Mouse (Mus musculus) T-helper 2 cell (primary cell): ENCODE measurements around the gene Adarb1.

ENCODE experiments used
- in situ Hi-C: fragments of 300-600 bp; cut with MboI, MseI; formaldehyde crosslinking; loops from one replicate; pipeline ENCODE4 v1.15.1; 2025; ENCODE audit warnings: high pct_unique_total_duplicates

Gene Adarb1

GRCm38 (mm10) chr10:77418138-77418537, at the start of gene Adarb1:
Gene Adarb1 (minus strand): TSS chr10:77418270.
- in situ Hi-C loops: no loop called here

GRCm38 (mm10) chr10:77467407-77467806, 49.3 kb upstream of the Adarb1 start:
- in situ Hi-C loops: loop anchor here (25.0 kb wide), 1 partner anchor 880 kb away; the partner anchor contains the start of gene Ftcd

GRCm38 (mm10) chr10:77465902-77466301, 47.8 kb upstream of the Adarb1 start:
- in situ Hi-C loops: loop anchor here (25.0 kb wide), 1 partner anchor 879 kb away; the partner anchor contains the start of gene Ftcd

DNA sequence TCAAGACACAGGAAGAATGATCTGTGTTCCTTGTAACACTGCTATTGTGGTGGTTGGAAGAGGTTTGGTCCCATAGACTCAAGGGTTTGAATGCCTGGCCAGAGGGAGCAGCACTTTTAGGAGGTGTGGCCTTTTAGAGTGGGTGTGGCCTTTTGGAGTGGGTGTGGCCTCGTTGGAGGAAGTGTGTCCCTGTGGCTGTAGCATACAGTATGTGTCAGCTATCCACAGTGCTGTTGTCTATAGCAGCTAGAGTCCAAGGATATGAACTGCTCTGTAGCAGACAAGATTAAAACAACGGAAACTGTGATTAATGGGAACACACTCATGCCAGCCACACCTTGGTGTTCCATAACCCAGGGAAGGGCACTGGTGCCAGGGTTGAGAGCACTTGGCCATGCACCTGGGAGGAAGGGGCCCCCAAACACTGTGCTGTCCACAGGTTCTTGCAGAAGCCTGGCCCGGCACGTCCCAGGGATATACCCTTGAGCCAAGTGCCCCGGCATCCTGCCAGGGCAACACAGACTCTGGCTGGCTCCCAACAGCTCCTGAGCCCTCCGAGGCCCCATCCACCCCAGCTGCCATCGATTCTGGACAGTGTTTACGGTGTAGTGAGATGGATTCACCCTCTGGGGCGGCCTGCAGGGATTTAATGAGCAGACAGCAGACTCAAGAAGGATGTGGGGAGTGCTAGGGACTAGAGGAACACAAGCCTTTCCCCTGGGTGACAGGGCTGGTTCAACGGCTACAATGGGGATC, 46.3 kb upstream of the Adarb1 start:
- in situ Hi-C loops: loop anchor here (25.0 kb wide), 1 partner anchor 877 kb away; the partner anchor contains the start of gene Ftcd

DNA sequence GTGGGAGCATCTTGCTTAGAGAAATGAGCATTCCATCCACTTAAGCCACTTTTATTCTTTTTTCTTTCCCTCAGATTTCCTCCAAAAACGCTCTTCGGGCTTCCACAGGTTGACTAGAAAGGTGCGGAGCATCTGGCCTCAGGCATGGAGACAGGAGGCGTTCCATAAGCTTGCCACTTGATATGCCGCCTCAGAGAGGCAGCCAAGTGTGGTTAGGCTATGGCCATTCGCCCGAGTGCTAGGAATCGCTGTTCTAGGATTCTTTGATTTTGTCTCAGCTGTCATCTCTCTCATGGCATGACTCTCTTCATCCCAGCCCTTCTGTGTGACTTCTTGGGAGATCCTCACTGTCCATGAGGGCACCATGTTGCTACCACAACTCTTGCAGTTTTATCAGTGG, 43.1 kb upstream of the Adarb1 start:
- in situ Hi-C loops: loop anchor here (25.0 kb wide), 1 partner anchor 874 kb away; the partner anchor contains the start of gene Ftcd

- in situ Hi-C loops: loop anchor here (25.0 kb wide), 1 partner anchor 870 kb away; the partner anchor contains the start of gene Ftcd
Observed at GRCm38 (mm10) chr10:77457701-77458100, 39.6 kb upstream of the Adarb1 start.

DNA sequence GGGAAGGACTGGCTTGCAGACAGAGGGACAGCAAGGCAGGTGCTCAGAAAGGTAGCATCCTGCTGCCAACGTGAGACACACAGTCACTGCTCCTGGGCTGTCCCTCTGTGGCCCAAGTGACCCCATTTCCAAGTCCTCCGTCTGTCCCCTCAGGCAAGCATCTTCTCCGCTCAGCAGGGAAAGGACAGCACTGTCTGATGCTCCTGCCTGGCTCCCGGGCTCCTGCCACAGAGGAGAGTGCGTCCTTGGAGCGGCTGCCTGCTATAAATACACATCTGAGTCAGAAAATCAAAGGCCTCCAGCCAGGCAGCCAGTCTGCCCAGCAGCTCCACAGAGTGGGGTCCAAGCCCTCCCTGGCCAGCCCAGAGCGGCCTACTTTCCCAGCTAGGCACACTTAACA, 38.4 kb upstream of the Adarb1 start:
- in situ Hi-C loops: loop anchor here (25.0 kb wide), 1 partner anchor 869 kb away; the partner anchor contains the start of gene Ftcd

GRCm38 (mm10) chr10:77455251-77456010, 37.4 kb upstream of the Adarb1 start:
- in situ Hi-C loops: loop anchor here (25.0 kb wide), 1 partner anchor 868 kb away; the partner anchor contains the start of gene Ftcd

DNA sequence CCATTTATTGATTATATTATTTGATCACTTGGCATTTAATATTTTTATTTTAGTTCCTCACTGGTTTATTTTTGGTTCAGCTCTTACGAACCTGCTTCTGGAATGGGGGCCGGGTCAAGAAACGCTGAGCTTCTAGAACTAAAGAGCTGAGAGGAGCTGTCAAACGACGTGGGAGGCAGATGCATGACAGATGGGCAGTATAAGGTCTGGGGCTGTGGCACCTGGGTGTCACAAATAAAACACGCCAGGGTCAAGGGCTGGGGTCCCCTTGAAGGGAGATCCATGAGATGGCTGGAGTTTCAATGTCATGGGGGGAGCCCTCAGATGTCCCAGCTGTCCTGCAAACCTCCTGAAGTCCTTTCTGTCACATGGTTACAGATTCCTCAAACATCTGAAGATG, 36.7 kb upstream of the Adarb1 start:
- in situ Hi-C loops: loop anchor here (25.0 kb wide), 1 partner anchor 867 kb away; the partner anchor contains the start of gene Ftcd

DNA sequence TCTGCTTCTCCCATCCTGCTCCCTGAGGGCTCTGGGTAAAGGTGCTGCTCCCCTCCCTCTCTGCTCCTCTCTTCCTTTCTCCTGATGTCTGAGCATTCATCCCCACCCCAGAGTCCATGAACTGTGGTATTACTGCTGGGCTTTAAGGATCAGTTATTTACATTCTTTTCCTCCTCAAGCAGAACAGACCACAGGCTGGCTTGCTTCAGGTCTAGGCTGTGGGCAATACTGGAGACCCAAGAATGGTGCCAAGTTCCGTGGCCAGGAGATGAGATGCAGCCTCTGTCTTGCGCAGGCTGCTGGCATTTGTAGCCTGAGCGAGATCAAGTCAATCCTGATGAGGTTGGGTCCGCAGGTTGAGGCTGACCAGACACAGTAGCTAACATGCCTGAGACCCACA, 33.8 kb upstream of the Adarb1 start:
- in situ Hi-C loops: loop anchor here (25.0 kb wide), 1 partner anchor 865 kb away; the partner anchor contains the start of gene Ftcd

- in situ Hi-C loops: loop anchor here (25.0 kb wide), 1 partner anchor 863 kb away; the partner anchor contains the start of gene Ftcd
Observed at GRCm38 (mm10) chr10:77450159-77450464, 32.0 kb upstream of the Adarb1 start.

GRCm38 (mm10) chr10:77449315-77450158, 31.5 kb upstream of the Adarb1 start:
- in situ Hi-C loops: loop anchor here (25.0 kb wide), 1 partner anchor 862 kb away; the partner anchor contains the start of gene Ftcd

GRCm38 (mm10) chr10:77448698-77449247, 30.7 kb upstream of the Adarb1 start:
- in situ Hi-C loops: no loop called here

DNA sequence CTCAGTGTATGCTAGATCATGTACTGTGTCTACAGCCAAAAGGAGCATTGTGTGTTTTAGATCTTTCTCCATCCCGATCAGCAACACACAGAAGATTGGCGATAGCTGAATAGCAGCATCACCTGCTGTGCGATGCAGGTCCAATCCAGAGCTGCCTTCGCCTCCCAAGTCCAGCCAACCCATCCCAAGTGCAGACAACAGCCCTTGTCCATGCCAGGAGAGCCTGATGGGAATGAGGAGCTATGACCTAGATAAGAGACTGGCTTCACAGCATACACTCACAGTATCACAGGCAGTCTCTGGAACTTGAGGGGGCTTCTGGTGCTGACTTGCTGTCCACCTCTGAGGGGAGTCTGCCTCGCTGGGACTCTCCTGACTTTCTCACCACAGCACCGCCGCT, 30.1 kb upstream of the Adarb1 start:
- in situ Hi-C loops: no loop called here

- in situ Hi-C loops: no loop called here
Observed at GRCm38 (mm10) chr10:77447755-77448154, 29.7 kb upstream of the Adarb1 start.

- in situ Hi-C loops: no loop called here
Observed at GRCm38 (mm10) chr10:77442250-77442649, 24.2 kb upstream of the Adarb1 start.

GRCm38 (mm10) chr10:77441812-77442211, 23.7 kb upstream of the Adarb1 start:
- in situ Hi-C loops: no loop called here

DNA sequence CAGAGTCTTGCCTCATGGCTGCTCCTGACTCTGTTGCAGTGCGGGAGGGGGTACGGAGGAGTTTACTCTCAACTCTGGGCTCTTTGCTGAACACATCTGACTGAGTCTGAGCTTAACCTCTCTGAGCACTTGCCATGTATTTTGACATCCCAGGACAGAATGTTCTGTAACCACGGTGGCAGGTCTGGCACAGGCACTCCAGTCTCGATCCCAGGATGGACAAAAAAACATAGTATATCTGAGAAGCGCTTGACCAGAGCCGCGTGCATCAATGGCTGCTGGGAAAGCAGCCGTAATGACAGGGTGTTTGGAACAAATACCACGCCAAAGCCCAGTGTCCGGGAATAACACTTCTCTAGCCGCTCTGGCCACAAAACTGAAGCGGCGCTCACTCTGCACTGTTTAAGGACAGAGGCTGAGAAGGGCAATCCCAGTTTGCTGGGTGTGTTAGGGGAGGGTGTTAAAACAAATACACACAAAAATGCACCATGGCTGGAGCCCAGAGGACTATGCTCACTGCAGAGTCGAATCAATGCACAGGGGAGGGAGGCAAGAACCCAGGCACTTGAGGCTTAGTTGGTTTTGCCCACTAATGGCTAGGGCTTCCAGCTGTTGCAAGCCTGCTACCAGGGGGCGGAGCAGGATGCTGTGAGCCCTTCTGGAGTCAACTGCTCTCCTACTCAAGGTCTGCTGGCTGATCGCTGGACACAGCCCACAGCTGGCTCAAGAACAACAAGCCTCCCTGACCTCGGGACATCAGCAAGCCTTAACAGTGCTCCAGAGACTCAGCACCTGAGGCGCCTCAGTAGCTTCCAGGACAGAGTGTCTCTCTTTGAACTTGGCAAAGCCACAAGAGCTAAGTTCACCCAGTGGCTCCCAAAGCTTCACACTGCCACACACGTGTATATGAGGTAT, 23.0 kb upstream of the Adarb1 start:
- in situ Hi-C loops: no loop called here

DNA sequence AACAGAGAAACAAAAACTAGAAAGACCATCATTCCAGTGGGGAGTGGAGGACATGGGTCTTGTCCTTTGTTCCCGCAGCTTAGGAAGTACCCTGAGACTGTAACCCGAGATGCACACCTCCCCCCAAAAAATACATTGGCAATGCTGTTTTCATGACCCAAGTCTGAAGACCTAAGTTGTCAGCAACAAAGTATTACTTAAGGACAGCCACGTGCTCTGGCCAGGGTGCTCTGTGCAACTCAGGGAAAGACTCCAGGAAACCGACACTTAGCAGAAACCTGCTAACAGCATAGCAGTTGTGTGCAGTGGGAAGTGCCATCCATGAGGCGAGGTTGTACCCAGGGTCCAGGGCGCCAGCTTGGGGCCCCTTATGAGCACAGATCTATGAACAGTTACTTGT, 22.2 kb upstream of the Adarb1 start:
- in situ Hi-C loops: no loop called here

GRCm38 (mm10) chr10:77439026-77439425, 21.0 kb upstream of the Adarb1 start:
- in situ Hi-C loops: no loop called here
